Mouse (Mus musculus) left cerebral cortex, adult 11 months (tissue): Measurements from ENCODE around the gene A630076J17Rik.
A peak's percentile ranks its signal among the peaks of the same experiment; 100 is the strongest.

Source experiments
- DNase-seq: peaks from one replicate; pipeline ENCODE4 v3.0.0; 2022; ENCODE audit warnings: low spot score

The A630076J17Rik gene

DNA sequence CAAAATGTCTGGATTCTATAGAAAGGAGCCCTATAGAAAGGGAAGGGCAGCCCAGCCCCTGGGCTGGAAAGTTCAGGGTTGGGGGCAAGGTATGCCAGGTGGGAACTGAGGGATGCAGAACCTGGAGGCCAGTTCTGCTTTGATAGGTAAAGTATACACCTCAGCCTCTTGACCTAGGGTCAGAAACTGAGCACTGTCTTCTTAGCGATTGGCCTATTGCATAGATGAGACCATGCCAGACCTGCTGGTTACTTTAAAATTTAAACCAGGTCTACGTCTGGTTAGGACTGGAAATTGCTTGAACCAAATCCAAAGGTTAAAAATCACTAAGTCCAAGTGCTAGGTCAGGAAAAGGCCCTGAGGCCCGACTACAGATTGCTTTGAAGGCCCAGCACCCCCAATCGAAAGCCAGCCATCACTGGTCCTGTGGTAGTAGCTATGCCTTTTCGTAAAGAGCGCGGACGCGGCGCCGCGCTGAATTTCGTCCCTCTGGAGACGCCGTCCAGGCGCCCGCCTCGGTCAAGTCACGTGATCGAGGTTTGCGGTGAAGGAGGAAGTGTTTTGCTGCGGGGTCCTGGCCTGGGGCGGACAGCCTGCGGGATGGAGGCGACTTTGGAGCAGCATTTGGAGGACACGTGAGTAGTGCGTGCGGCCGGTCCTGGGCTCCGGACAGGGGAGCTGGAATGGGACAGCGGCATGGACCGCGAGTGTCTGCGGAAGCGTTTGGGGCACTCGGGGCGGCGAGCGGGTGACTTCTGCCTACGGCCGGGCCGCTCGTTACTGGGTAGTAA lies 48.3 kb downstream of the A630076J17Rik start, which contains the start of gene Lamtor5:
Gene Lamtor5 (plus strand): TSS at position 380 of the 791 bp plus-strand sequence.
- DNase-seq: peak; percentile 86
